Mouse (Mus musculus) urinary bladder, postnatal 14 days (tissue): Measurements from ENCODE around the gene Gm13090.

Experiments
- DNase-seq: peaks from one replicate; pipeline ENCODE4 v3.0.0; 2021; ENCODE audit warnings: low spot score

The Gm13090 gene

GRCm38 (mm10) chr4:151097104-151097438, 7.7 kb downstream of the Gm13090 start:
- DNase-seq: no peak

- DNase-seq: no peak
Measured at GRCm38 (mm10) chr4:151103646-151104045, 14.3 kb downstream of the Gm13090 start.

DNA sequence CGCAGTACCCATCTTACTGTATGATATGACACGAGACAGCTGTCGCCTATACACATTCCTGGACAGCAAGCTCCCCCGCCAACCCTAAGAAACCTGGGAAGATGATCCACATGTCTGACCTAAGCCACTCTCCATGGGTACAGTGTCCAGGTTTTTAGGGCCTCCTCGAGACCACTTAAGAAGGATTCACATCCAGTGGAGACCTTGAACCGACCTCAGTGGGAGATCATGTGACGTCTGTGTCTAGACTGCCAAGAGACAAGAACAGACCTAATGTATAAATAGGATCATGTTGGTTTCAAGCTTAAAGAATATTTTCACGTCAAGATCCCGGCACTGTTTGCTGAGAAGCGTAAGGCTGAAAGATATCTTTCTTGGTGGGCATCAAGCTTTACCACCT, 14.8 kb downstream of the Gm13090 start:
- DNase-seq: no peak

DNA sequence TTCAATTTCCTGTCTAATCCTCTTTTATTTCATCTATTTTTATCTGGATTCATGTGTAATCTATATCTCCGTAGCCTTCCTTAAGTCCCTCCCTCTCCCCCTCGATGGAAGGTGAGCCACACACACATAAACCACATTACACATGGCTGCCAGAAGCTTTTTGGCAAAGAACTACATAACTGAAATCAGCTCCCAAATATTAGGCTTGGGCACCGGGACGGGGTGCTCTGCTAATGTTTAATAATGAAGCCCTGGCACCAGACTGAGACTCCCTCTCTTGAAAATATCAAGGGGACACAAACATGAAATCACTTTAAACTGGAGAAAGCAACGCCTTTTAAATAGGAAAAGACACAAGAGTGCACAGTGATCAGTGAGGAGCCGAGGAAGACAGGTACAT, 16.5 kb downstream of the Gm13090 start:
- no peak for DNase-seq

GRCm38 (mm10) chr4:151106468-151106867, 17.1 kb downstream of the Gm13090 start:
- no peak for DNase-seq

DNA sequence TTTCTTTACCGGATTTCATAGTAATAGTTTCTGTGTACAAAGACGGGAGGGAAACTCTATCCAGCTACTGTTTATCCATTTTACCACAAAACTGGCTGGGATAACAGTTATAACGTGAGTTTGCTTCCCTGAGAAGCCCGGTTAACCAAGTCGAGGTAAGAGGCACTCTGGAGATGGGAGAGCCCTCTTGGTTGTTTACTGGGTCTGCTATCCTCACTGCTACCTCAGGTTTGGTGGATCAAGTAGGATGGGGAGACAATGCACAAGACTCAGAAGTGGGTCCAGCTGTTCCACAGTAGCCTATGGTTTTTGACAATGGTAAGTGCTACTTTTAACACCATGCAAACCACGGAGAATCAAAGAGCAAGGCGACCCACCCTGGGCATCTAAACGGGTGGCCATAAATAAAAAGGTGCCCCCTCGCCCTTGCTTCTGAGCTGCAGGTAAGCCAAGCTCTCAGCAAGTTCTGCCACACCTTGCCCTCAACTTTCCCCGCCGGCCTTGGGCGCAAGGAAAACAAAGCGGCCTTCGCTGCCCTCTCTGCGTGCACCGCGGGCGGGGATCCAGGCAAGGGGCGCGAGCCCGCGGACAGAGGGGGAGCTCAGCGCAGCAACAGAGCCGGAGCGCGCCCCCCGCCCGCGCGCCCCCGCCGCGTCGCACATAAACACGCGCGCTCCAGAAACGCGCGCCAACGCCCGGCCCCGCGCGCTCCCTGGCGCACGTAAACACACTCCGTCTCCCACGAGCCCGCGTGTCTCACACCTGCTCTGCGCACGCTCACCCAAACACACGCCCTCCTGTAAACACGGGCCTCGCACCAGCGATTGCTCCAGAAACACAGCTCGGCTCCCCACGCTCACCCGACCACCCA, 18.0 kb downstream of the Gm13090 start:
- DNase-seq: no peak

- peak; percentile 89 for DNase-seq
Measured at GRCm38 (mm10) chr4:151108028-151108771, 18.8 kb downstream of the Gm13090 start.

DNA sequence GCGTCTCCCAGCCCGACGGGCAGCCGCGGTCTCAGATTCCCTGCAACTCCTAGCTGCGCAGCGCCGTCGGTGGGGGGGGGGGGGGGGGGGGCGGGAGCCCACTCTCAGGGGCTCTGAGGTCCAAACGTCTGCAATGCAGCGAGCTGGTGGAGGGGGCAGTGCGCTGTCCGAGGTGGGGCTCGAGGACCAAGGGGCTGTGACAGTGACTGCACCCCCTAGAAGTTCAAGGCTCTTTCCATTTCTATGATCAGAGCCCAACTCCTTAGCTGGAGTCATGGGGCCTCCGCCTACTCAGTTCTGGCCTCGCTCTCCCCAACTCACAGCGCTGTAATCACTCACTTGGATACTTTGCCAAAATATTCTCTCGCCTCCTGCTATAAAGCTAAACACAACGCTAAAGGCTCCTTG, 19.5 kb downstream of the Gm13090 start:
- DNase-seq: no peak

DNA sequence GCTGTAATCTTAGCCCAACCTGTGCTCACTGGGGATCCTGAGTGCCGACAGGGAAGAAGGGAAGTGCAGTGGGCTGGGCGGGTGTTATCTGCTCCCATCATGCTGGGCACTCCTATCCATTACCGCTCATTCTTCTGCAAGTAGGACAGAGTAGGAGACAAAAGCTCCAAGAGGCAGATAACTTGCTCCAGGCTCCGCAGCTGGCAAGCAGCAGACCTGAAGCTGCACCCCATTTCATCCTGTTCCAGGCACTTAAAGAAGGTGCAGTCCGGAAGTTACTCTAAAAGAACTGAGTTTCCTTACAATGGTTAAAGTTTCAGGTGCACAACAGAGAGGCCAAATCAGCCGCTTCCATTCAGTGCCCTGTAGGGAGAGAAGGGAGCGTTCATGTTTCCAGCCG, 21.9 kb downstream of the Gm13090 start:
- DNase-seq: no peak

DNA sequence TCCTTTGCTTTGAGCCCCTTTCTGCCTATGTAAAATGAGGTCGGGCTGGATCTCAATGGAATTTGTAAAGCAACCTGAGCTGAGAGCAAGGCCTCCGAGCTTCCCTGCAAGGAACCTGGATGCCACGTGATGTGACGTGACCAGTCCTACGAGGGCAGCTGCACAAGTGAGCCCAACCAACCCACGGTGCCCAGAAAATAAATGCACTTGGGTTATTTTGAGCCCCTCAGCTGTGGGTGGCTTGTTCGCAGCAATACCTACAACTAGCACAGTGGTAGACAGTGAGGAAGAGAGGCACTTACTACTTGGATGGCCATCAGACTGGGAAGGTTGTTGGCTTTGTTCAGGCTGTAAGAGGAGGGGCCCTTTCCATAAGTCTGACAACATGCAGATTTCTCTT, 25.2 kb downstream of the Gm13090 start:
- DNase-seq: no peak

- no peak for DNase-seq
Measured at GRCm38 (mm10) chr4:151118883-151119282, 29.5 kb downstream of the Gm13090 start.

DNA sequence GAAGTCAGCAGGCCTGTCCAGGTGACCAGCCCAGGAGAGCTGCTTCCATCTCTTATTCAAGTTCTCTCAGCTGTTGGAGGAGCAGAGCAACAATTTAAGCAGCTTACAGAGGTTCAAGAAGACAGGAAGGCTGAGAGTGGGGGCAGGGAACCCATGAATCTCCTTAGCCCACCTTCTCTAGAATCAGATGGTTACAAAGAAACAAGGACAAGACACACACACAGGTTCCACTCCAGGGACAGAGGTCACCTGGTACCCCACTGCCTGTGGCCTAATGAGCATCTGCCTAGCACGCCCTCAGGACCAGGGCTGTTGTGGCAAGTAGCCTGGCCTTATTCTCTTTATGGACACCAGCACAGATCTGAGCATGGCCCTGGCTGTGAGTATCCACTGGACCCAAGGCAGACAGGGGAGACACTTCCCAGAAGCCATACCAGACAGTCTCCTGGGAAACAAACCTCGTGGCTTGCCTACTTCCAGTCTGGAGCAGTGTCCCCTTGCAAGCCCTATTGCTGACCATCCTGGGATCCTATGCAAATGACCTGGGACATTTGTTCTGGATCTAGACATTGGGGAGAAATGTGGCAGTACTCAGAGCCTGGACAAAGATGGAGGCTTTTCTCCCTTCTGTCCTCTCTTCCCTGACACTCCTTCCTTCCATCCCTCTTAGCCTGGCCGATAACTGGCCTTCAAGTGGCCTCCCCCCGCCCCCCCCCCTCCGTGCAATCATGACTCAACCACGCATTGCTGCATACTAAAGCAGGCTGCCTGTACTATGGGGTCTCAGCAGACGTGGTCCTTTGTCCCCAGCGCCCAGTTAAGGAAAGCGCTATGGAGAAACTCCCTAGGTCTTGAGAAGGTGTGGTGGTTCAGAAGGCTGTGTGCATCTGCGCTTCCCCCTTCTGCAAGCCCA, 38.5 kb downstream of the Gm13090 start:
- DNase-seq: no peak

- peak; percentile 38 for DNase-seq
Measured at GRCm38 (mm10) chr4:151128641-151129541, 39.5 kb downstream of the Gm13090 start.

DNA sequence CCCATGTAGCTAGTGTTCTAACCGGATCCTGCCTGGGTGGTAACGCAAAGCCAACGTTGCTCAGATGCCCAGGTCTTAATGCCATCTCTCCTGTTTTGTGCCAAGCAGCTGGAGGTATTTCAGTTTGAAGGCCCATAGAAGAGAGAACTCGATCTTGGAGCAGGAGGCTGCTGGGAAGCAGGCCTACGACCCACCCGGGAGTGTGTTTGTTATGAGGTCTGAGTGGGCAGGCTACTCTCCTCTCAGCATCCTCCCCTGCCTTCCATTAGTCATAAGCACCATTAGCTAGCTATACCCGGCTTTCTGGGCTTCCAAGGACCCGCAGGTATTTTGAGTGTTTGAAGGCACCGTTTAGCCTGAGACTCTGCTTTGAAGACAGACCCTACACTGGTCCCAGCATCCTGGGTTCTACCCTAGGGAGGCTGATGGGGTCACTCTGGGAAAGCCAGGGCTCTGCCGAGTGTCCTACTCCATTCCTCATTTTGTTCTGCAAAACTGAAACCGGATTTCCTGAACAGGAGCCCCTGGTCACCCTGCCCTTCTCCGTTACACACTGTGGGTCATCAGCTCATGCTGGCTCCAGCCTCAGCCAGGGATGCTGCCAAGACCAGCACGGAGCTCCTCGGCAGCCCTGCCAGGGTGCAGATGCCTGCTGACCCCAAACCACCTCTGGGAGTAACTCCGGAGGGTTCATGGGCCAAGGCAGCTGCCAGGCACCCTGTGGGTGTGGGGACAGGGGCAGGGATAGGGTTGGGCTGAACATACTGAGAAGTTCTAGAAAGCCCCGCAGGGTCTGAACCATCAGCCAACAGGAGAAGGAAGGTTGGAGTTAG, 40.6 kb downstream of the Gm13090 start:
- no peak for DNase-seq

DNA sequence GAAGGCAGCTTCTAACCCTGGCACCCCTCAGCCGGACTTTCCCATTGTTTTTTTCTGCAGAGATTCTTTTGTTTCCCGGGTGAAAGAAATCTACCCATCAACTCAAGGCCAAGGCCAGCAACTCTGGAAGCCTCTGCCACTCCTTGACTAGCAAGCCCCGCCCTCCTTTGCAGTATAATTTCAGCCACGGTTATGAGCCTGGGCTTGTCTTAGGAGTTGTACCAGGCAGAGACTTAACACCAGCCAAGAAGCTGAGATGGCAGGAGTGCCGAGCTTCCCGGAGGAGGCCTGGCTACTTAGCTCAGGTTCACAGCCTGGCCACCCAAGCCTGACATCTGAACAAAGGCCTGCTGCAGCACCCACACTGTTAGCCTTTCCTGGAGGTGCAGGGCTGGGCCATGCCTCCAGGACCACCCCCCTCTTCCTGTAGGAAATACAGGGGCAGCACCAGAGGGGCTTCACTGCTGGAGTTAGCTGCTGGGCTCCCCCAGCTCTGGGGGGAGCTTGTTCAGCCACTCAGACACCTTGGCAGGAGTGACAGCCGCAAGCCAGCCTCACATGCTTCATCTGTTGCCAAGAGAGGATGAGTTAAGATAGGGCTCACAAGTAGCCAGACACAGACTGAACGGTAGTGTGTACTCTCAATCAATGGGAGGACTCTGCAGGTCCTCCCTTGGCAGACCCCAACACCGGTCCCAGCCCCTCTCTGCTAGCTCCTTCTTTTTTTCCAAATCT, 41.6 kb downstream of the Gm13090 start:
- DNase-seq: peak; percentile 38

DNA sequence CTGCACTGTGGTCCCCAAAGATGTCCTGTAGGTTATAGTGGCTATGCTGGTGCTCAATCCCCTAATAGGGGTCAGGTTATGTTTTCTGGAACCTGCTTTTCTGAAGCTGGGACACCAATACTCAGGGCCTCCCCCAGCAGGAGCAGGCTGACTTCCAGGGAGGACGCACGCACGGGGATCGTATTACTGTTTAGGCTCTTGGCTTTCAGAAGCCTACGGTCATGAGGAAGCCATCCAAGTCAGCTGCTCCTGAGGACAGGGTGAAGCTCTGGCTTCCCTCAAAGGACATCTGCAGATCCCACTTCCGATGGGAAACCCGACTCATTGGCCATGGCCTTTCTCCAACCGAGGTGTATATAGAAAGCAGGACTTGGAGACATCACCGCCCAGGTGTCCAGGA, 43.1 kb downstream of the Gm13090 start:
- no peak for DNase-seq

GRCm38 (mm10) chr4:151133760-151134159, 44.4 kb downstream of the Gm13090 start:
- DNase-seq: no peak

GRCm38 (mm10) chr4:151135491-151135890, 46.1 kb downstream of the Gm13090 start:
- DNase-seq: no peak

DNA sequence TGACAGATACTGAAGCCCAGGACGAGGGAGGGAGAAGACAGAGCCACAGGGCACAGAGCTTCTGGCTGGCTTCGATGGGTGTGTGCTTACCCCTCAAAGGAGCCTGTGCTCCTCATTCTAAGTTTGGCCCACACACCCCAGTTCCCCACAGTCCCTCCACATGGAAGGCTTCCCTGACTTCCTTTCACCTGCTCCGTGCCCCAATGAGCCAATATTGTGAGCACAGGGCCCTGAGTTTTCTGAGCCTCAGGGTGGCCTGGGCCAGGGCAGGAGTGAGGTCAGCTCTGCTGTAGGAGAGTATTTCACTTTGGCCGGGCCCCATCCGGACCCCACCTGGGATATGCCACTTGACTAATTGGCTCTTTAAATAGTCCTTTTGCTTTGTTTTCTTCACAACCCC, 48.3 kb downstream of the Gm13090 start:
- no peak for DNase-seq

DNA sequence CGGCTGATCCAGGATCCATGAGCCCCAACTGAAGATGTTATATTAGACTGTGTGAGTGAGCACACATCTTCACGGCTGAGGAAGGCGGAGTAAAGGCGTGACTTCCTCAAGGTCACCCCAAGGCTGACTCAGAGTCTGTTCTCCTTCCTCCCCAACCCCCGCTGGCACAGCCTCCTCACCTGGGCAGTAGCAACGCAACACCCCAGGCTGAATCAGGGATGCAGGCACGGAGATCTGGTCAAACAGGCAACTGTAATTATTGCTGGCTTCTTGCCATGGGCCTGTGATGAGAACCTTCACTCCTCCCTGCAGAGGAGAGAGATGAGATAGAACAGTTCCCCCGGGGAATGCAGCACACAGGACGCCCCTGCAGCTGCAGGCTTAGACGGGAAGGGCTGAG, 48.8 kb downstream of the Gm13090 start:
- peak; percentile 24 for DNase-seq
